Mouse (Mus musculus): ENCODE data around the gene Zbtb42.

Zbtb42 gene

GRCm38 (mm10) chr12:112678555-112679026 lies at the start of gene Zbtb42:
Gene Zbtb42 (plus strand): TSS chr12:112678828.
- DNase-seq: peak; percentile 92

GRCm38 (mm10) chr12:112628928-112629721 lies 49.5 kb upstream of the Zbtb42 start:
- peak; percentile 83 for DNase-seq

GRCm38 (mm10) chr12:112630029-112630428 lies 48.6 kb upstream of the Zbtb42 start:
- DNase-seq: no peak

- no peak for DNase-seq
Measured at GRCm38 (mm10) chr12:112630796-112631195, 47.8 kb upstream of the Zbtb42 start.

- DNase-seq: no peak
Measured at GRCm38 (mm10) chr12:112631472-112631871, 47.2 kb upstream of the Zbtb42 start.

GRCm38 (mm10) chr12:112632084-112632777 lies 46.4 kb upstream of the Zbtb42 start:
- no peak for DNase-seq

GRCm38 (mm10) chr12:112632907-112633306 lies 45.7 kb upstream of the Zbtb42 start:
- DNase-seq: no peak

- no peak for DNase-seq
Measured at GRCm38 (mm10) chr12:112633686-112634085, 44.9 kb upstream of the Zbtb42 start.

GRCm38 (mm10) chr12:112639526-112639925 lies 39.1 kb upstream of the Zbtb42 start:
- DNase-seq: no peak

GRCm38 (mm10) chr12:112643126-112643525 lies 35.5 kb upstream of the Zbtb42 start:
- no peak for DNase-seq

- DNase-seq: peak; percentile 100
Measured at GRCm38 (mm10) chr12:112644180-112644854, 34.3 kb upstream of the Zbtb42 start, which contains the start of gene Siva1. Gene Siva1 (plus strand): TSS chr12:112644679.

GRCm38 (mm10) chr12:112644855-112645506 lies 33.6 kb upstream of the Zbtb42 start:
- DNase-seq: peak; percentile 53

- no peak for DNase-seq
Measured at GRCm38 (mm10) chr12:112646139-112646538, 32.5 kb upstream of the Zbtb42 start.

GRCm38 (mm10) chr12:112648081-112648480 lies 30.5 kb upstream of the Zbtb42 start:
- no peak for DNase-seq

- DNase-seq: no peak
Measured at GRCm38 (mm10) chr12:112651778-112652439, 26.7 kb upstream of the Zbtb42 start.

- peak; percentile 93 for DNase-seq
Measured at GRCm38 (mm10) chr12:112653157-112653824, 25.3 kb upstream of the Zbtb42 start.

GRCm38 (mm10) chr12:112654076-112654475 lies 24.6 kb upstream of the Zbtb42 start:
- DNase-seq: no peak

- DNase-seq: peak; percentile 55
Measured at GRCm38 (mm10) chr12:112658619-112659018, 20.0 kb upstream of the Zbtb42 start.

- DNase-seq: peak; percentile 85
Measured at GRCm38 (mm10) chr12:112659109-112659508, 19.5 kb upstream of the Zbtb42 start.

- DNase-seq: peak; percentile 86
Measured at GRCm38 (mm10) chr12:112660576-112661326, 17.9 kb upstream of the Zbtb42 start.

- no peak for DNase-seq
Measured at GRCm38 (mm10) chr12:112661327-112661605, 17.4 kb upstream of the Zbtb42 start.
